Mouse (Mus musculus): ENCODE results near the gene Aldh1a1. TPM values are rescaled to one million over a fixed set of nuclear protein-coding genes. Genes with fewer than 3 reads are reported as not detected.

The Aldh1a1 gene
- polyA plus RNA-seq, 1 experiment: 0.02 TPM

DNA sequence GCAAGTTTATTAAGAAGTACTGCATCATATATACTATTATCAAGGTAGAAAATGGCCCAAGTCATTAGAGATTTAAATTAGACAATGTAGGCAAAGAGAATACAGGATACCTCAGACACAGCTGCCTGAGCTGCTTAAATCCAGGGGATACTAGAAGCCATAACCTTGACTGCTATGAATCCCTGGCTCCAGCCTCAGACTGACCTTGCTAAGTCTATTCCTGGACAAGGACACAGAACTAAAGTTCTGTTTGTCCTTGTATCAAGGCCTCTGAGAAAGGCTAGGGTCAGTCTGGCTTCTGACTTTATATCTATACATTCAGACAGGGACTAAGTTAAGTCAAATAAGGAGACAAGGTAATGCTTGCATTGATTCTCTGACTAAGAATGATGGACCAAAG lies 69.9 kb downstream of the Aldh1a1 start:
- TF ChIP-seq USF1 (IDR thresholded peaks at IDR 0.05; ENCODE audit: low read depth): no peak
- TF ChIP-seq CTCF (IDR thresholded peaks at IDR 0.05; ENCODE audit: control insufficient read depth, insufficient read depth, insufficient read length): no peak
- TF ChIP-seq FOSL1 (IDR thresholded peaks at IDR 0.05; ENCODE audit: insufficient read depth, low read length, poor library complexity, severe bottlenecking): no peak
- no peak for TF ChIP-seq CEBPB (IDR thresholded peaks at IDR 0.05; ENCODE audit: low read depth)
- no peak for TF ChIP-seq MYOG (IDR thresholded peaks at IDR 0.05; ENCODE audit: control insufficient read depth, extremely low read depth, insufficient read length)
- TF ChIP-seq MAX (IDR thresholded peaks at IDR 0.05): no peak
- TF ChIP-seq MYOD1 (IDR thresholded peaks at IDR 0.05; ENCODE audit: control insufficient read depth, insufficient read length, low read depth): no peak
- no peaks in the 10 kb centered on the region for H3K36me3 ChIP-seq (ENCODE audit: control insufficient read depth, insufficient read depth)
- H3K79me3 ChIP-seq (ENCODE audit: low read depth): no peaks in the 10 kb centered on the region
- no peaks in the 10 kb centered on the region for H3K79me2 ChIP-seq (ENCODE audit: control insufficient read depth, insufficient read depth)
- H3K4me3 ChIP-seq (ENCODE audit: insufficient read depth, poor library complexity, severe bottlenecking): no peak overlapping the region
- no peaks in the 10 kb centered on the region for H3K27me3 ChIP-seq (ENCODE audit: control insufficient read depth, insufficient read depth, insufficient read length)
- no peak overlapping the region for H3ac ChIP-seq (ENCODE audit: control insufficient read depth, insufficient read length, low read depth)

DNA sequence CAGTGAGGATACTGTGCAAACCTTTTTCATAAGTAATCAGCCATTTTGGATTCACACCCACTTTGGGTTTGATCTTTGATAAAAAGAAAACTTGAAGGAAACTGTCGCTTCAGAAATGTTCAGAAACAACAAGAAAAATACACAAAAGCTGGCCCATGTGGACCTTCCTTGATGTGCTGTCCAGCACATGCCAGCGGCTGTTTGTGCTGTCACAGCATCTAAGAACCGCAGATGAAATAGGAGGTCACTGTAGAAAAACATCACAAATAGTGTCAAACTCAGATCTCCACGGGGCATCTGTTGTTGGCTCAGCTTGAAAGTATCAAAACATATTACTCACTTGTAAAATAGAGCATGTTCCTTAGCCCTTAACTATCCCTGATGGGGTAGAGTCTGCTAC lies 73.8 kb downstream of the Aldh1a1 start:
- Histone ChIP-seq H3K27me3 (ENCODE audit: control insufficient read depth, insufficient read depth, insufficient read length) (no peaks in the 10 kb centered on the region), H3K79me2 (ENCODE audit: control insufficient read depth, insufficient read depth) (no peaks in the 10 kb centered on the region), H3ac (ENCODE audit: control insufficient read depth, insufficient read length, low read depth) (no peak overlapping the region), H3K79me3 (ENCODE audit: low read depth) (no peaks in the 10 kb centered on the region), H3K4me3 (ENCODE audit: insufficient read depth, poor library complexity, severe bottlenecking) (no peak overlapping the region), H3K36me3 (ENCODE audit: control insufficient read depth, insufficient read depth) (no peaks in the 10 kb centered on the region)
- TF ChIP-seq CTCF (IDR thresholded peaks at IDR 0.05; ENCODE audit: control insufficient read depth, insufficient read depth, insufficient read length): no peak
- TF ChIP-seq MYOG (IDR thresholded peaks at IDR 0.05; ENCODE audit: control insufficient read depth, extremely low read depth, insufficient read length): no peak
- TF ChIP-seq USF1 (IDR thresholded peaks at IDR 0.05; ENCODE audit: low read depth): no peak
- TF ChIP-seq FOSL1 (IDR thresholded peaks at IDR 0.05; ENCODE audit: insufficient read depth, low read length, poor library complexity, severe bottlenecking): no peak
- no peak for TF ChIP-seq CEBPB (IDR thresholded peaks at IDR 0.05; ENCODE audit: low read depth)
- no peak for TF ChIP-seq MYOD1 (IDR thresholded peaks at IDR 0.05; ENCODE audit: control insufficient read depth, insufficient read length, low read depth)
- no peak for TF ChIP-seq MAX (IDR thresholded peaks at IDR 0.05)

DNA sequence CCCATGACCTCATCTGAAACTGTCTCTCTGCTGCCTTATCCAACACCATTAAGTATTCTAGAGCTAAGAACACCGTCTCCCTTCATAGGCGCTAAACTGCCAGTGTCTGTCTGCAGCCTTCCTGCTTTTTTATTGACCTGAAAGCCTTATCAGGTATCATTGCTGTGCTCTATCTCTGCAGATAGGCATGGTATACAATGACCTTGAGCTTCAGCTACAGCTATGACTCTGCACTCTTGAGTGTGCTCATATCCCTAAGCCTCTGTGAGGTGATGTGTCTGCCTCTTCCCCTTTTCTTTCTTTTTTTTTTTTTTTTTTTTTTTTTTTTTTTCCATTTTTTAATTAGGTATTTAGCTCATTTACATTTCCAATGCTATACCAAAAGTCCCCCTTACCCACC lies 74.5 kb downstream of the Aldh1a1 start:
- TF ChIP-seq CTCF (IDR thresholded peaks at IDR 0.05; ENCODE audit: control insufficient read depth, insufficient read depth, insufficient read length) (no peak), USF1 (IDR thresholded peaks at IDR 0.05; ENCODE audit: low read depth) (no peak), CEBPB (IDR thresholded peaks at IDR 0.05; ENCODE audit: low read depth) (no peak), FOSL1 (IDR thresholded peaks at IDR 0.05; ENCODE audit: insufficient read depth, low read length, poor library complexity, severe bottlenecking) (no peak), MYOG (IDR thresholded peaks at IDR 0.05; ENCODE audit: control insufficient read depth, extremely low read depth, insufficient read length) (no peak), MYOD1 (IDR thresholded peaks at IDR 0.05; ENCODE audit: control insufficient read depth, insufficient read length, low read depth) (no peak), MAX (IDR thresholded peaks at IDR 0.05) (no peak)
- no peak overlapping the region for H3K4me3 ChIP-seq (ENCODE audit: insufficient read depth, poor library complexity, severe bottlenecking)
- no peaks in the 10 kb centered on the region for H3K27me3 ChIP-seq (ENCODE audit: control insufficient read depth, insufficient read depth, insufficient read length)
- no peak overlapping the region for H3ac ChIP-seq (ENCODE audit: control insufficient read depth, insufficient read length, low read depth)
- no peaks in the 10 kb centered on the region for H3K36me3 ChIP-seq (ENCODE audit: control insufficient read depth, insufficient read depth)
- no peaks in the 10 kb centered on the region for H3K79me3 ChIP-seq (ENCODE audit: low read depth)
- H3K79me2 ChIP-seq (ENCODE audit: control insufficient read depth, insufficient read depth): no peaks in the 10 kb centered on the region

DNA sequence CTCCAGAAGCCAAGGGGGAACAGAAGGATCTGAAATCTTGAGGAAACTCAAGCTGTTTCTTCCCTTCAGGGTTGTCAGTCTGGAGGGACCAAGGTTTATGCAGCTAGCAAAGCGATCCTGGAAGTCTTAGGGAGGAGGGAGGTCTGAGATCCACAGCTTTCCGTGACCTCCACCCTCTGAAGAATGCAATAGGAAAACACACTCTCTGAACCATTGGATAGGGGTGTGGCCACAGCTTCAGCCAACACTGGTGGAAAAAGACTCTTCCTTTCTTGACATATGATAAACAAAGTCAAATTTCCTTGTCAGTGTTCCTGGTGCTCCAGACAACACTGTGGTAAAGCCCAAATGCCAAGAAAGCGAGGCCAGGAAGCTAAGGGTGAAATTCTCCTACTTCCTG lies 84.5 kb downstream of the Aldh1a1 start:
- no peak overlapping the region for H3ac ChIP-seq (ENCODE audit: control insufficient read depth, insufficient read length, low read depth)
- no peaks in the 10 kb centered on the region for H3K36me3 ChIP-seq (ENCODE audit: control insufficient read depth, insufficient read depth)
- no peaks in the 10 kb centered on the region for H3K27me3 ChIP-seq (ENCODE audit: control insufficient read depth, insufficient read depth, insufficient read length)
- no peak for TF ChIP-seq USF1 (IDR thresholded peaks at IDR 0.05; ENCODE audit: low read depth)
- no peak for TF ChIP-seq CTCF (IDR thresholded peaks at IDR 0.05; ENCODE audit: control insufficient read depth, insufficient read depth, insufficient read length)
- TF ChIP-seq MYOD1 (IDR thresholded peaks at IDR 0.05; ENCODE audit: control insufficient read depth, insufficient read length, low read depth): no peak
- no peak for TF ChIP-seq FOSL1 (IDR thresholded peaks at IDR 0.05; ENCODE audit: insufficient read depth, low read length, poor library complexity, severe bottlenecking)
- no peak for TF ChIP-seq MAX (IDR thresholded peaks at IDR 0.05)
- no peak for TF ChIP-seq MYOG (IDR thresholded peaks at IDR 0.05; ENCODE audit: control insufficient read depth, extremely low read depth, insufficient read length)
- TF ChIP-seq CEBPB (IDR thresholded peaks at IDR 0.05; ENCODE audit: low read depth): no peak
- H3K79me2 ChIP-seq (ENCODE audit: control insufficient read depth, insufficient read depth): no peaks in the 10 kb centered on the region
- no peak overlapping the region for H3K4me3 ChIP-seq (ENCODE audit: insufficient read depth, poor library complexity, severe bottlenecking)
- no peaks in the 10 kb centered on the region for H3K79me3 ChIP-seq (ENCODE audit: low read depth)

DNA sequence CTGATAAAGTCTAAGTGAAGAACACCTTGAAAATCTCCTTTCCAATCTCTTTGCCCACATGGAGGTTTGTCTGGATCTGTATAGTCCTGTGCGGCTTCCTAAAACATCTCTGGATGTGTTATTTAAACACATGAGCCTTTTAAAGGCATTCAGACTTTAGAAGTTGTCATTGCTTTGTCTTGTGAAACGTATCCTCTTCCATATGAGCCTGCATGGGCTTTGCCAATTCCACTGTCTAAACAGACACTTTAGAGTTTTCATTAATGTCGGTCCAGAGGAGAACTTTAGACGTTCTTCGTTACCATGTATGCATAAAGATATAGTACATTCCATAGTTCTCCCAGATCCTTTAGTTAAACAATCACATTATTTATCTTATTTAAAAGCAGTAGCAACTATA lies 84.9 kb downstream of the Aldh1a1 start:
- no peak overlapping the region for H3K4me3 ChIP-seq (ENCODE audit: insufficient read depth, poor library complexity, severe bottlenecking)
- no peaks in the 10 kb centered on the region for H3K36me3 ChIP-seq (ENCODE audit: control insufficient read depth, insufficient read depth)
- no peaks in the 10 kb centered on the region for H3K79me2 ChIP-seq (ENCODE audit: control insufficient read depth, insufficient read depth)
- H3K79me3 ChIP-seq (ENCODE audit: low read depth): no peaks in the 10 kb centered on the region
- TF ChIP-seq FOSL1 (IDR thresholded peaks at IDR 0.05; ENCODE audit: insufficient read depth, low read length, poor library complexity, severe bottlenecking) (no peak), MYOD1 (IDR thresholded peaks at IDR 0.05; ENCODE audit: control insufficient read depth, insufficient read length, low read depth) (no peak)
- H3ac ChIP-seq (ENCODE audit: control insufficient read depth, insufficient read length, low read depth): no peak overlapping the region
- H3K27me3 ChIP-seq (ENCODE audit: control insufficient read depth, insufficient read depth, insufficient read length): no peaks in the 10 kb centered on the region

DNA sequence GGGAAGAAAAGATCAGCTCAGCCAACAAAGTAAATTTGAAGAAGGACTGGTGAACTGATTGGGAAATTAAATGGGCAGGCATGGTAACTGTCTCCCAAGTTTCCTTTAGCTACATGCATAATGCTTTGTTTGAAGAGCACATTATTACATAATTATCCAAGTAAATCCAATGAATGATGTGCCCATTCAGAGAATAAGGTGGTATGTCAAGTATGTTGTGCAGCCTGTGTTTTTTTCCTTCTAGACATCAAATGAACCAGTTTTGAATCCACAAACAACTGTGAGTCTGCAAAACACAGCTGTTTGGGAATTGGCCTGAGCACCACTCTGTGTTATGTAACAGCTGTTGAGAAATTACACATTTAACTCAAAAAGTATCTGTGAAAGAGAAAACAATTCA lies 107.4 kb downstream of the Aldh1a1 start:
- H3K79me2 ChIP-seq (ENCODE audit: control insufficient read depth, insufficient read depth): no peaks in the 10 kb centered on the region
- no peaks in the 10 kb centered on the region for H3K79me3 ChIP-seq (ENCODE audit: low read depth)
- TF ChIP-seq MYOD1 (IDR thresholded peaks at IDR 0.05; ENCODE audit: control insufficient read depth, insufficient read length, low read depth) (no peak), USF1 (IDR thresholded peaks at IDR 0.05; ENCODE audit: low read depth) (no peak), FOSL1 (IDR thresholded peaks at IDR 0.05; ENCODE audit: insufficient read depth, low read length, poor library complexity, severe bottlenecking) (no peak), CEBPB (IDR thresholded peaks at IDR 0.05; ENCODE audit: low read depth) (no peak), CTCF (IDR thresholded peaks at IDR 0.05; ENCODE audit: control insufficient read depth, insufficient read depth, insufficient read length) (no peak), MAX (IDR thresholded peaks at IDR 0.05) (no peak), MYOG (IDR thresholded peaks at IDR 0.05; ENCODE audit: control insufficient read depth, extremely low read depth, insufficient read length) (no peak)
- no peak overlapping the region for H3K4me3 ChIP-seq (ENCODE audit: insufficient read depth, poor library complexity, severe bottlenecking)
- no peak overlapping the region for H3ac ChIP-seq (ENCODE audit: control insufficient read depth, insufficient read length, low read depth)
- H3K36me3 ChIP-seq (ENCODE audit: control insufficient read depth, insufficient read depth): no peaks in the 10 kb centered on the region
- H3K27me3 ChIP-seq (ENCODE audit: control insufficient read depth, insufficient read depth, insufficient read length): no peaks in the 10 kb centered on the region

Data from C2C12 (cell line).